Comparison of ENCODE assay signal across 8 mouse cellular contexts in genomic region chr11:69065394-69065925, GRCm38 (mm10). TPM values are rescaled to one million over a fixed set of nuclear protein-coding genes. Genes with fewer than 3 reads are reported as not detected.
A peak's percentile ranks its signal among the peaks of the same experiment; 100 is the strongest.
DNase-seq lines count a peak whose midpoint lies in the region; ATAC-seq and TF ChIP-seq lines count a peak whose summit lies in the region.

No protein-coding gene starts in this region.

- WGBS in lung, embryonic 14.5 days = 57% methylated on average over 3 of the region's 3 CpGs
- WGBS in intestine, embryonic 16.5 days = 57% methylated on average over 3 of the region's 3 CpGs
- whole genome bisulfite sequencing in neural tube, embryonic 12.5 days = 59% methylated on average over 3 of the region's 3 CpGs

- peak; percentile 52 for DNase-seq in cerebellum, adult 11-12 months
- DNase-seq in cerebellum, adult 8-10 months = no peak
- no peak for DNase-seq in lung, embryonic 14.5 days
- DNase-seq in lung, postnatal 14 days = no peak
- no peak for DNase-seq in adrenal gland, adult 8-10 months
- DNase-seq in left cerebral cortex, postnatal 4 days = no peak

- no peak overlapping the region for H3K4me3 ChIP-seq in lung, embryonic 14.5 days (ENCODE audit: low read depth, low read length)
- H3K4me3 ChIP-seq in intestine, embryonic 16.5 days (ENCODE audit: low read length) = no peak overlapping the region
- no peak overlapping the region for H3K4me3 ChIP-seq in neural tube, embryonic 12.5 days

- H3K9ac ChIP-seq in lung, embryonic 14.5 days = no peak overlapping the region
- H3K9ac ChIP-seq in intestine, embryonic 16.5 days (ENCODE audit: low read depth, low read length) = no peak overlapping the region
- H3K9ac ChIP-seq in neural tube, embryonic 12.5 days = no peak overlapping the region

- peaks cover 16% of the 10 kb centered on the region for H3K4me1 ChIP-seq in lung, embryonic 14.5 days (ENCODE audit: insufficient read depth)
- H3K4me1 ChIP-seq in intestine, embryonic 16.5 days (ENCODE audit: control insufficient read depth, insufficient read depth, low read length) = peaks cover 42% of the 10 kb centered on the region
- H3K4me1 ChIP-seq in neural tube, embryonic 12.5 days = peaks cover 32% of the 10 kb centered on the region

- H3K4me2 ChIP-seq in lung, embryonic 14.5 days = peak overlapping the region; percentile 80
- peak overlapping the region; percentile 60 for H3K4me2 ChIP-seq in intestine, embryonic 16.5 days (ENCODE audit: low read depth, low read length)
- peak overlapping the region; percentile 89 for H3K4me2 ChIP-seq in neural tube, embryonic 12.5 days (replicated peaks)

- TF ChIP-seq CTCF in lung, embryonic 14.5 days (IDR thresholded peaks at IDR 0.05; ENCODE audit: low read depth) = no peak

- H3K36me3 ChIP-seq in lung, embryonic 14.5 days (ENCODE audit: insufficient read depth) = no peaks in the 10 kb centered on the region
- H3K36me3 ChIP-seq in intestine, embryonic 16.5 days (ENCODE audit: control insufficient read depth, insufficient read depth, low read length) = no peaks in the 10 kb centered on the region
- no peaks in the 10 kb centered on the region for H3K36me3 ChIP-seq in neural tube, embryonic 12.5 days

- H3K27ac ChIP-seq in lung, embryonic 14.5 days (ENCODE audit: low read depth) = no peak overlapping the region
- H3K27ac ChIP-seq in intestine, embryonic 16.5 days (ENCODE audit: low read length) = no peak overlapping the region
- no peak overlapping the region for H3K27ac ChIP-seq in neural tube, embryonic 12.5 days

- no peak for ATAC-seq in lung, embryonic 14.5 days (ENCODE audit: insufficient read depth)
- no peak for ATAC-seq in intestine, embryonic 16.5 days
- ATAC-seq in neural tube, embryonic 12.5 days (ENCODE audit: low FRiP score, low read depth) = no peak

- intact Hi-C loops in left cerebral cortex, postnatal 4 days (cut with DNase I) = no loop called here

- H3K9me3 ChIP-seq in lung, embryonic 14.5 days (ENCODE audit: low read depth, low read length) = no peaks in the 10 kb centered on the region
- H3K9me3 ChIP-seq in intestine, embryonic 16.5 days (ENCODE audit: control insufficient read depth, low read length) = no peaks in the 10 kb centered on the region
- no peaks in the 10 kb centered on the region for H3K9me3 ChIP-seq in neural tube, embryonic 12.5 days

- no peaks in the 10 kb centered on the region for H3K27me3 ChIP-seq in lung, embryonic 14.5 days (ENCODE audit: insufficient read depth, low read length)
- H3K27me3 ChIP-seq in intestine, embryonic 16.5 days (replicated peaks; ENCODE audit: control insufficient read depth, insufficient read depth, low read length) = no peaks in the 10 kb centered on the region
- H3K27me3 ChIP-seq in neural tube, embryonic 12.5 days (replicated peaks) = no peaks in the 10 kb centered on the region

RNA-seq across cellular contexts. Expression of gene Tmem107, which starts 5.1 kb away (rescaled TPM):
- polyA plus RNA-seq in lung, embryonic 14.5 days (2014; fragmentation: Nextera tagmentation; extraction: Ambion mirVana) = 51.0 and 54.4 TPM in 2 replicates
- 38.6 and 44.8 TPM in 2 replicates for polyA plus RNA-seq in intestine, embryonic 16.5 days (2015; fragmentation: Nextera tagmentation; extraction: Ambion mirVana)
- 36.1 and 39.8 TPM in 2 replicates for polyA plus RNA-seq in neural tube, embryonic 12.5 days (2016; fragmentation: Nextera tagmentation; extraction: Ambion mirVana)
- 10 to 100 TPM; 13.1 to 28.3 (median 19.4) TPM for total RNA-seq in adrenal gland, adult 8-10 months (2022)
- 10 to 100 TPM; 13.9 to 14.8 TPM for total RNA-seq in left cerebral cortex, postnatal 4 days (2021)

RNA-seq across cellular contexts. Expression of gene Borcs6, which starts 5.9 kb away (rescaled TPM):
- 8.0 and 9.5 TPM in 2 replicates for polyA plus RNA-seq in lung, embryonic 14.5 days (2014; fragmentation: Nextera tagmentation; extraction: Ambion mirVana)
- 8.0 and 8.6 TPM in 2 replicates for polyA plus RNA-seq in intestine, embryonic 16.5 days (2015; fragmentation: Nextera tagmentation; extraction: Ambion mirVana)
- 17.9 and 18.9 TPM in 2 replicates for polyA plus RNA-seq in neural tube, embryonic 12.5 days (2016; fragmentation: Nextera tagmentation; extraction: Ambion mirVana)
- 10 to 100 TPM; 29.8 to 33.9 (median 31.5) TPM for total RNA-seq in adrenal gland, adult 8-10 months (2022)
- total RNA-seq in left cerebral cortex, postnatal 4 days (2021) = 10 to 100 TPM; 23.8 to 25.2 TPM

RNA-seq across cellular contexts. Expression of gene Aurkb, which starts 20.0 kb away (rescaled TPM):
- polyA plus RNA-seq in lung, embryonic 14.5 days (2014; fragmentation: Nextera tagmentation; extraction: Ambion mirVana) = 209 and 211 TPM in 2 replicates
- 114 and 139 TPM in 2 replicates for polyA plus RNA-seq in intestine, embryonic 16.5 days (2015; fragmentation: Nextera tagmentation; extraction: Ambion mirVana)
- polyA plus RNA-seq in neural tube, embryonic 12.5 days (2016; fragmentation: Nextera tagmentation; extraction: Ambion mirVana) = 95.5 and 98.4 TPM in 2 replicates
- total RNA-seq in adrenal gland, adult 8-10 months (2022) = 1 to 10 TPM; 1.7 to 2.9 (median 2.3) TPM
- 1 to 10 TPM; 8.2 to 10.0 TPM for total RNA-seq in left cerebral cortex, postnatal 4 days (2021)

RNA-seq across cellular contexts. Expression of gene Vamp2, which starts 22.8 kb away (rescaled TPM):
- 64.0 and 64.2 TPM in 2 replicates for polyA plus RNA-seq in lung, embryonic 14.5 days (2014; fragmentation: Nextera tagmentation; extraction: Ambion mirVana)
- polyA plus RNA-seq in intestine, embryonic 16.5 days (2015; fragmentation: Nextera tagmentation; extraction: Ambion mirVana) = 65.8 TPM in 2 replicates
- polyA plus RNA-seq in neural tube, embryonic 12.5 days (2016; fragmentation: Nextera tagmentation; extraction: Ambion mirVana) = 149 and 174 TPM in 2 replicates
- 100 to 1,000 TPM; 118 to 221 (median 178) TPM for total RNA-seq in adrenal gland, adult 8-10 months (2022)
- 100 to 1,000 TPM; 579 to 594 TPM for total RNA-seq in left cerebral cortex, postnatal 4 days (2021)

RNA-seq across cellular contexts. Expression of gene Per1, which starts 29.6 kb away (rescaled TPM):
- polyA plus RNA-seq in lung, embryonic 14.5 days (2014; fragmentation: Nextera tagmentation; extraction: Ambion mirVana) = 15.4 and 23.7 TPM in 2 replicates
- 13.6 and 13.7 TPM in 2 replicates for polyA plus RNA-seq in intestine, embryonic 16.5 days (2015; fragmentation: Nextera tagmentation; extraction: Ambion mirVana)
- 7.4 and 9.0 TPM in 2 replicates for polyA plus RNA-seq in neural tube, embryonic 12.5 days (2016; fragmentation: Nextera tagmentation; extraction: Ambion mirVana)
- 100 to 1,000 TPM in 1 of 4 experiments, 10 to 100 TPM in 3; 30.0 to 119 (median 51.6) TPM for total RNA-seq in adrenal gland, adult 8-10 months (2022)
- 10 to 100 TPM; 52.8 to 58.0 TPM for total RNA-seq in left cerebral cortex, postnatal 4 days (2021)
